Mouse (Mus musculus) ES-E14 (cell line): Measurements from ENCODE around the gene H2-Ob. TPM values are rescaled to one million over a fixed set of nuclear protein-coding genes. Genes with fewer than 3 reads are reported as not detected.

Source experiments
- DNase-seq: peaks from one replicate; pipeline ENCODE4 v3.0.0-alpha.2; 2013; ENCODE audit warnings: low read depth, low spot score
- H3K27ac ChIP-seq: 2 replicates; pipeline ENCODE4 v1.5.1; 2012; ENCODE audit warnings: low read depth, mild to moderate bottlenecking, low read length, moderate library complexity, mixed read lengths; ENCODE audit not compliant: poor library complexity, insufficient read depth, severe bottlenecking
- H3K36me3 ChIP-seq: 2 replicates; pipeline ENCODE4 v1.6.1; 2012; ENCODE audit warnings: mild to moderate bottlenecking, low read length, moderate library complexity, mixed read lengths; ENCODE audit not compliant: control insufficient read depth, poor library complexity, insufficient read depth, severe bottlenecking
- H3K4me1 ChIP-seq, 2 experiments: fragments of 150-350 bp in 1 of 2; sonication (generic) in 1 of 2; 2 replicates each; pipeline ENCODE4 v1.6.1; 2012; ENCODE audit warnings: low read length in 2 of 2, mild to moderate bottlenecking in 1 of 2, mixed read lengths in 1 of 2; ENCODE audit not compliant: control insufficient read depth in 2 of 2, insufficient read depth in 2 of 2, poor library complexity in 1 of 2
- H3K4me3 ChIP-seq, 2 experiments: fragments of 150-350 bp in 1 of 2; sonication (generic) in 1 of 2; 2 replicates each; pipeline ENCODE4 v1.5.1; 2012; ENCODE audit warnings: low read length in 2 of 2, low read depth in 1 of 2, mild to moderate bottlenecking in 1 of 2, mixed read lengths in 1 of 2; ENCODE audit not compliant: insufficient read depth in 1 of 2, poor library complexity in 1 of 2, severe bottlenecking in 1 of 2
- H3K9ac ChIP-seq: 2 replicates; pipeline ENCODE4 v1.6.1; 2012; ENCODE audit warnings: low read depth, mild to moderate bottlenecking, low read length, mixed read lengths; ENCODE audit not compliant: poor library complexity, insufficient read depth, severe bottlenecking
- H3K9me3 ChIP-seq: fragments of 150-350 bp; sonication (generic); 2 replicates; pipeline ENCODE4 v1.6.1; 2012; ENCODE audit warnings: low read depth, mild to moderate bottlenecking, low read length; ENCODE audit not compliant: control insufficient read depth, insufficient read depth
- CHD2 ChIP-seq: IDR thresholded peaks from 2 replicates; pipeline ENCODE4 v1.6.1; 2014; ENCODE audit warnings: mild to moderate bottlenecking, low read depth, low read length, inconsistent platforms
- HCFC1 ChIP-seq: IDR thresholded peaks from 2 replicates; pipeline ENCODE4 v1.6.1; 2012; ENCODE audit warnings: low read length, inconsistent platforms, borderline replicate concordance; ENCODE audit not compliant: insufficient read depth
- MAFK ChIP-seq: IDR thresholded peaks from 2 replicates; pipeline ENCODE4 v1.6.1; 2014; ENCODE audit warnings: mild to moderate bottlenecking, low read depth, low read length, inconsistent platforms; ENCODE audit not compliant: insufficient read depth
- ZC3H11A ChIP-seq: IDR thresholded peaks from 2 replicates; pipeline ENCODE4 v1.6.1; 2012; ENCODE audit warnings: low read depth, mild to moderate bottlenecking, inconsistent platforms, low read length, borderline replicate concordance
- ZNF384 ChIP-seq: IDR thresholded peaks from 2 replicates; pipeline ENCODE4 v1.6.1; 2012; ENCODE audit warnings: low read depth, low read length, inconsistent platforms
- in situ Hi-C, 2 experiments: fragments of 600-800 bp; cut with MboI; formaldehyde crosslinking; loops; one replicate each; pipeline ENCODE4 v1.15.1; 2025; ENCODE audit warnings: low sequenced_read_pairs in 2 of 2, inconsistent platforms in 1 of 2; ENCODE audit not compliant: unreplicated experiment in 2 of 2
- total RNA-seq: library from RNA; depleted of rRNA; stranded (reverse); fragments of 300-350 nt; gene quantifications from 2 replicates; pipeline ENCODE4 v1.2.3, GENCODE M21; 2012

H2-Ob gene
- total RNA-seq, 1 experiment, result not detected

GRCm38 (mm10) chr17:34292570-34292969, 53.9 kb downstream of the H2-Ob start:
- TF ChIP-seq ZC3H11A (no peak), ZNF384 (no peak), CHD2 (no peak), HCFC1 (no peak), MAFK (no peak)
- H3K36me3 ChIP-seq, result no peaks in the 10 kb centered on the region
- H3K27ac ChIP-seq, result no peak overlapping the region
- in situ Hi-C loops, result no loop called here
- H3K4me1 ChIP-seq, result no peaks in the 10 kb centered on the region
- H3K4me3 ChIP-seq, result no peak overlapping the region
- H3K9me3 ChIP-seq, result no peaks in the 10 kb centered on the region
- no peak overlapping the region for H3K9ac ChIP-seq
- no peak for DNase-seq

- Histone ChIP-seq H3K4me3 (no peak overlapping the region), H3K4me1 (no peaks in the 10 kb centered on the region), H3K36me3 (no peaks in the 10 kb centered on the region), H3K9ac (no peak overlapping the region), H3K27ac (no peak overlapping the region), H3K9me3 (no peaks in the 10 kb centered on the region)
- DNase-seq, result no peak
- in situ Hi-C loops, result no loop called here
- TF ChIP-seq ZNF384 (no peak), MAFK (no peak), CHD2 (no peak), HCFC1 (no peak), ZC3H11A (no peak)
These were observed 54.8 kb downstream of the H2-Ob start for GRCm38 (mm10) chr17:34293533-34293932.

- Histone ChIP-seq H3K36me3 (no peaks in the 10 kb centered on the region), H3K4me3 (no peak overlapping the region), H3K4me1 (no peaks in the 10 kb centered on the region), H3K9me3 (no peaks in the 10 kb centered on the region), H3K27ac (no peak overlapping the region), H3K9ac (no peak overlapping the region)
- DNase-seq, result no peak
- in situ Hi-C loops, result no loop called here
- no peak for TF ChIP-seq CHD2
- no peak for TF ChIP-seq HCFC1
- TF ChIP-seq ZC3H11A, result no peak
- no peak for TF ChIP-seq MAFK
- TF ChIP-seq ZNF384, result no peak
These were observed 55.5 kb downstream of the H2-Ob start for GRCm38 (mm10) chr17:34294249-34294648.

DNA sequence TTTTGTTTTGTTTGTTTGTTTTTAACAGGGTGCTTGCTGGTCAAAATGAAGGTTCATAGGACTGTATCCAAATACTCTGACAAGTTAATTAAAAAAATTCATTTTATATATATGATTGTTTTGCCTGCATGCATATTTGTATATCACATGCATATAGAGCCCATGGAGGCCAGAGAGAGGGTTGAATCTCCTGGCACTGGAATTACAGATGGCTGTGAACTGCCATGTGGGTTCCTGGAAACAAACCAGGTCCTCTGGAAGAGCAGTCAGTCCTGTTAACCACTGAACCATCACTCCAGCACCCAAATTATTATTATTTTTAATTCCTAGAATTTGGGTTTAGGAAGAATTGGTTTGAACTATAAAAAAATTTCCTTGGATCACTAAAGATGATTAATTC, 56.6 kb downstream of the H2-Ob start:
- in situ Hi-C loops, result no loop called here
- TF ChIP-seq HCFC1, result no peak
- TF ChIP-seq ZNF384, result no peak
- TF ChIP-seq CHD2, result no peak
- Histone ChIP-seq H3K4me3 (no peak overlapping the region), H3K9ac (no peak overlapping the region), H3K27ac (no peak overlapping the region), H3K9me3 (no peaks in the 10 kb centered on the region), H3K36me3 (no peaks in the 10 kb centered on the region), H3K4me1 (peaks cover 0 to 3% of the 10 kb centered on the region in 2 experiments; a peak in 1 of 4 replicates)
- no peak for DNase-seq
